Mouse (Mus musculus): ENCODE data around the gene Eif2b2.

DNA sequence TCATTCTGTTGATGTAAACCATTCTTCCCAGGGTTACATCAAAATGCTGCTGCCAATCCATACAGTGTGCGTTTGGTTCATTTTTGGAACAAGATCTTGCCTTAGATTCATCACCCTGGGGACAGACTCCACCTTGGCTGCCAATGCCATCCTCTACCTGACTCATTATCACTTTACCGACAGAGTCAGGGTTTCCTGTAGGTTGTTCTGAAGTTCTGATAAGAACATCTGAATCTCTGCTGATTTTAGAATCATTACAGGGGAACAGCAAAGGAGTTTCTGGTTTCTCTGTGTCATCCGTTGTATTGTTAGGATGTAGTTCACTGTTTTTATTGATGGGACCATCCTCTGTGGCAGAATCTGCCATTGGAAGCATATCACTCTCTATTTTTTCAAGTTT lies 47.0 kb downstream of the Eif2b2 start:
- no peak for TF ChIP-seq POLR2A (IDR thresholded peaks at IDR 0.05; ENCODE audit: borderline replicate concordance, extremely low read depth, insufficient read depth, insufficient read length, poor library complexity, severe bottlenecking)
- no peak for TF ChIP-seq CTCF (IDR thresholded peaks at IDR 0.05; ENCODE audit: borderline replicate concordance, extremely low read depth, insufficient read depth, insufficient read length)
